Mouse (Mus musculus) cortical plate, adult 2 months (tissue): Measurements from ENCODE around the gene Dctn3. TPM values are rescaled to one million over a fixed set of nuclear protein-coding genes. Genes with fewer than 3 reads are reported as not detected.

Experiments
- H3K27ac ChIP-seq: fragments of 200-500 bp; 2 replicates; pipeline ENCODE4 v1.5.1; 2012; ENCODE audit warnings: low read length, control low read depth, inconsistent platforms; ENCODE audit not compliant: insufficient read depth
- H3K4me1 ChIP-seq: fragments of 200-500 bp; 2 replicates; pipeline ENCODE4 v1.6.1; 2011; ENCODE audit warnings: low read length; ENCODE audit not compliant: control insufficient read depth, insufficient read depth
- H3K4me3 ChIP-seq: fragments of 200-500 bp; 2 replicates; pipeline ENCODE4 v1.5.1; 2011; ENCODE audit warnings: mild to moderate bottlenecking, low read length, control low read depth; ENCODE audit not compliant: insufficient read depth
- CTCF ChIP-seq: fragments of 200-500 bp; IDR thresholded peaks from 2 replicates; pipeline ENCODE4 v1.5.1; 2011; ENCODE audit warnings: mild to moderate bottlenecking, control low read depth, low read length; ENCODE audit not compliant: insufficient read depth; ENCODE audit errors: extremely low read depth
- POLR2A ChIP-seq: fragments of 200-500 bp; IDR thresholded peaks from 2 replicates; pipeline ENCODE4 v1.6.1; 2011; ENCODE audit warnings: mild to moderate bottlenecking, low read length, control low read depth; ENCODE audit not compliant: insufficient read depth; ENCODE audit errors: extremely low read depth
- polyA plus RNA-seq: library from polyadenylated mRNA; depleted of rRNA; stranded (reverse); fragments of >200 nt; gene quantifications from 2 replicates; pipeline ENCODE4 v1.2.3, GENCODE M21; 2012

Gene Dctn3
- polyA plus RNA-seq, 1 experiment = 205 TPM

DNA sequence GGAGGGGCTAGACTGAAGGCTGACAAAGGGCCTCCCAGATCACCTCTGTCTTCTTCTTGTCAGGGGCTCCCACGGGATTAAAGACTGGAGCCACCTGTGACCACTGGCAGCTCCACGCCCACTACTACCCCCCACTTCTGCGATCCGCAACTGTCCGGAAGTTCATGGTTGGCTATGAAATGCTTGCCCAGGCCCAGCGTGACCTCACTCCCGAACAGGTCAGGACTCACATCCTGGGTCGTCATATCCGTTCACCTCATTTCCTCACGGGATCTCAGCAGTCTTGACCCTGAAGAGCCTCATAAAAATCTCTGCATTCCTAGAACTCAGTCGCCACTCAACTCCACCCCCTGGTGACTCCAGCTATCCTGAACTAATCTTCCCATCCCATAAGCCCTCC lies 35.1 kb upstream of the Dctn3 start:
- Histone ChIP-seq H3K4me1 (peaks cover 20% of the 10 kb centered on the region), H3K27ac (no peak overlapping the region), H3K4me3 (no peak overlapping the region)
- TF ChIP-seq POLR2A (no peak), CTCF (no peak)

DNA sequence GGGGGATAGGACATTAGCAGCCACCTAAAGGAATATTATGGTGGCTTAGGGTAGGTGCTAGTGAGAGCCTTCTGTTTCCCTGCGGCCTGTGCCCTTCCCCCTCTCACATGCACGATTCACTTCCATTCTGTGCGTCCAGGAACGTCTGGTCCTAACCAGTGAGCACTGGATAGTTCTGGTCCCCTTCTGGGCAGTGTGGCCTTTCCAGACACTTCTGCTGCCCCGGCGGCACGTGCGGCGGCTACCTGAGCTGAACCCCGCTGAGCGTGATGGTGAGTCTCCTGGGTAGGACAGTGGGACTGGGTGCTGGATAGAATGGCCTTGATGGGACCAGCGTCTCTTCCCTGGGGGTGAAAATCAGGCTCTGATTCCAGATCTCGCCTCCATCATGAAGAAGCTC lies 34.4 kb upstream of the Dctn3 start:
- no peak overlapping the region for H3K4me3 ChIP-seq
- H3K4me1 ChIP-seq = peaks cover 20% of the 10 kb centered on the region
- no peak for TF ChIP-seq CTCF
- TF ChIP-seq POLR2A = no peak
- no peak overlapping the region for H3K27ac ChIP-seq

DNA sequence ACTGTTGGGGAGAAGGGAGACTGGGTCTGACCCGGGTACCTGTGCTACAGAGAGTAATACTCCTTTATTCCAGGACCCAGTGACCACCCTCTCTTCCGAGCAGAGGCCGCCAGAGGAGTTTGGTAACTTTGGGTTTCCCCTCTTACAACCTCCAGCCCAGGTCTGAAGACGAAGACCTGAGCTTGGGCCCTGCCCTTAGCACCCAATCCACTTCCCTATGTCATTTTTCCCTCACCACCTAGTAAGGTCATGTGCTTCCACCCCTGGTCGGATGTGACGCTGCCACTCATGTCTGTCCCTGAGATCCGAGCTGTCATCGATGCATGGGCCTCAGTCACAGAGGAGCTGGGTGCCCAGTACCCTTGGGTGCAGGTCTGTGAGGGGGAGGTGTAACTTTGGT lies 33.5 kb upstream of the Dctn3 start:
- Histone ChIP-seq H3K4me1 (peaks cover 18% of the 10 kb centered on the region), H3K4me3 (peak overlapping the region; percentile 67), H3K27ac (peak overlapping the region; percentile 72)
- TF ChIP-seq POLR2A = no peak
- no peak for TF ChIP-seq CTCF

DNA sequence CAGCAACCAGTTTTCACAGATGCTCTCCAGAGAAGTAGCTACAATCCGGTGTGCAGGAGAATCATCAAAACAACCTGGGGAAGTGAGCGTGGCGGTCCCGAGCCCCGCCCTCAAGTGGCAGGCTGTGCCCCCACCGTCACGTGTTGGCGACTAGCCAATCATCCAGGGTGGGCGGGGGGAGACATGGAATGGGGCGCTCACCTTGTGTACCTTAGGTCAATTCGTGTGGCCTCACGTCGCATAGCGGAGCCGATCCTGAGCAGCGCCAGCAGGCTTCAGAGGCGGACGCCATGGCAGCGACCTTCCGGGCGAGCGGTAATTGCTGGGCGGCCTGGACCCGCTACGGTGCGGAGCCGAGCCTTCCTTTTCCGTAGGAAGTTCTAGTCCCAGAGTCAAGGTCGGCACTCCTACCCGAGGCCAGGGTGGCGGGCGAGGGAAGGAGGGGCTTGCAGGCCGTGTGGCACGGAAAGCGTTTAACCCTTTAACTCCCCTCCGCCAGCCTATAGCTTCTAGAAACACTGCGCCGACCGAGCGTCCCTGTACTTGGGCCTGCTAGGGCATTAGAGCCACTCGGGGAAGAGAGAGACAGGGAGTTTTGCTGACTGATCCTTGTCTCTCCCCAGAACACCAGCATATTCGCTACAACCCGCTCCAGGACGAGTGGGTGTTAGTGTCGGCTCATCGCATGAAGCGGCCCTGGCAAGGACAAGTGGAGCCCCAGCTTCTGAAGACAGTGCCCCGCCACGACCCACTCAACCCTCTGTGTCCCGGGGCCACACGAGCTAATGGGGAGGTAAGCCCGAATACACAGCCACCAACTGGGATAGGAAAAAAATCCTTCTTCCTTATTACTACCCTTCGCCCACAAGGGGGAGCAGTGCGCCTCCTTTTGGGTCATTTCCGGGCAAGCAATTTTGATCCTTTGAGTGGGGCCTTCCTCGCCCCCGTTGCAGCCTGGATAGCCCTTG lies 32.7 kb upstream of the Dctn3 start, which contains the start of gene Sigmar1:
TSS of gene Sigmar1 (minus strand) at position 820 of the 968 bp plus-strand sequence.
- H3K27ac ChIP-seq = peak within 1 kb of the TSS; percentile 90
- peaks cover 11% of the 10 kb centered on the region for H3K4me1 ChIP-seq
- peak within 1 kb of the TSS; percentile 67 for H3K4me3 ChIP-seq
- peak; percentile 9; the same call in 1 of the 2 replicates for TF ChIP-seq POLR2A
- peak; percentile 80 for TF ChIP-seq CTCF

DNA sequence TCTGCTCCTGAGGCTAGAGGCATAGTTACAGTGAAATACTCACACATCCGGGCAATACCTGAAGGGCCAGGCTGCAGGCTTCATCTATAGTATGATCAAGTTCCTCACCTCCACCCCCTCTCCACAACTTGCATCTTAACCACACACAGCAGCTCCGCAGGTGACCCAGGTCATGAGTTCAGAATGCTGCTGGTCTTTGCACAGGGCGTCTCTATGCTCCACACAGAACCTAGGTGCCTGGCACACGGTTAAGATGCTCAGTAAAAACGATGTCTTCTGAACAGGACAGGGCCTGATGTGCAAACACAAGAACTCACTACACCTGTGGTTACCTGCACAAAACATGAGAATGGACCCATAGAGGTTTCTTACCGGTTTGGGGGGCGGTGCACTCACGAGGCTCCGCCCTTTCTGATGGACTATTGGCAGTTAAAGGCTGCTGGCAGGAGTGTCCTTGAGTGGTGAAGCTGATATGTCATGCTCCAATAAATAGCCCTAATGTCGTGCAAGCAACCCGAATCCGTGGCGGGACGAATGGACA lies 31.9 kb upstream of the Dctn3 start, which contains the start of gene Galt:
TSS of gene Galt (plus strand) at position 432 of the 541 bp plus-strand sequence.
- peak within 1 kb of the TSS; percentile 67 for H3K4me3 ChIP-seq
- TF ChIP-seq CTCF (no peak), POLR2A (0 out of 2 replicates have a peak, but pooled peaks have one; percentile 44)
- H3K4me1 ChIP-seq = peaks cover 10% of the 10 kb centered on the region

DNA sequence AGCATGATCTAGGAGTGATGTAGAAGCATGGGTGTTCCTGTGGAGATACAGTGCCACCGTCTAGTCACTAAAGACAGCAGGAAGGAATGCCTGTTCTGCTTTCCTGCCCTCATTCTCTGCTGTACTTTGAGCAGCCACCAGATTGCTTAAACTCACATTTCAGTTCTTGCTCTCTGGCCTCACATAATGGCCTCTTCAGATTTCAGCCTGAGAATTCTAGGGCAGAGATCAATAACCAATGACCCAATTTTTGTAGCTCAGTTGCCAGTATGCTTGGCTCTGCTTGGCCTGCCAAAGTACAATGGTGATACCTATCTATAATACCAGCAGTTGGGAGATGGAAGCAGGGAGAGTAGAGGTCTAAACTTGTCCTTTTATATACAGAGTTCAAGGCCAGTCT lies 22.1 kb upstream of the Dctn3 start:
- H3K4me1 ChIP-seq = no peaks in the 10 kb centered on the region
- no peak overlapping the region for H3K4me3 ChIP-seq
- TF ChIP-seq CTCF (no peak), POLR2A (no peak)
- no peak overlapping the region for H3K27ac ChIP-seq

More for the DNA sequence above, 31.9 kb upstream of the Dctn3 start, which contains the start of gene Galt:
- peak within 1 kb of the TSS; percentile 90 for H3K27ac ChIP-seq

DNA sequence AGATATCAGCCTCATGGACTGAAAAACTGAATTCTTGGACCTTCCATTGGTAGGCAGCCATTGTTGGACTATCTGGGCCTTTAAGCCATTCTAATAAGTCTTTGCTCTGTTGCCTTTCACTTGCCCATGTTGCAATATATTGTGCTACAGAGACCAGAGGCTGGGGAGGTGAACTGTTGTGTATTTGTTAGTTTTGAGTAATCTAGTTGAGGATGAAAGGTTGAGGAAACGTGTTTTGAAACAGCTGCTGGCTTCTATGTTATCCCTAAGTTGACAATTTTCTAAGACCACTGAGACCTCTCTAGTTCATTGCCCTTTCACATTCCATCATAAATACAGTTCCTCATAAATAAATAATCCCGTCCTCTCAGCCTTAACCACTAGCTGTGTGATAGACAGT lies 21.2 kb upstream of the Dctn3 start:
- H3K4me1 ChIP-seq = peaks cover 1% of the 10 kb centered on the region; the same call in 1 of the 2 replicates
- TF ChIP-seq CTCF (no peak), POLR2A (no peak)
- H3K27ac ChIP-seq = no peak overlapping the region
- no peak overlapping the region for H3K4me3 ChIP-seq

DNA sequence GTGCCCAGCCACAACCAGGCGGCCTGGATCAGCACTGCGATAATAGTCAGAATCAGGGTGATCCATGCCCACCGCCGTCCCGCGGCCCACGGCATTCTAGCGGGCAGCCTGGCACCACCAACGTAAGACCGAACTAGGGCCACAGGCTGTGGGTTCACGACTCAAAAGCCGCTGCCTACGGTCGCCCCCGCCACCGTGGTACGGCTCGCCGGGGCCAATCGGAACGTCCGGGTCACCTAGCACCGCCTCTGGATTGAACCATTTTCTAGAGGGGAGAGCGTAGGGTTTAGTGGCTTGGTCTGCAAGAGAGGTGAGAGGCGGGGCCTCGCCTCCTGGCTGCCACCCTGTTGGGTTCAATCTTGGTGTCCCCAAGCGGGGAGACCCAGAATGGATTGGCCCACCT lies 18.2 kb upstream of the Dctn3 start:
- H3K4me1 ChIP-seq = peaks cover 1% of the 10 kb centered on the region; the same call in 1 of the 2 replicates
- TF ChIP-seq POLR2A (peak; percentile 92), CTCF (no peak)
- H3K4me3 ChIP-seq = peak overlapping the region; percentile 76
- H3K27ac ChIP-seq = peak overlapping the region; percentile 84

DNA sequence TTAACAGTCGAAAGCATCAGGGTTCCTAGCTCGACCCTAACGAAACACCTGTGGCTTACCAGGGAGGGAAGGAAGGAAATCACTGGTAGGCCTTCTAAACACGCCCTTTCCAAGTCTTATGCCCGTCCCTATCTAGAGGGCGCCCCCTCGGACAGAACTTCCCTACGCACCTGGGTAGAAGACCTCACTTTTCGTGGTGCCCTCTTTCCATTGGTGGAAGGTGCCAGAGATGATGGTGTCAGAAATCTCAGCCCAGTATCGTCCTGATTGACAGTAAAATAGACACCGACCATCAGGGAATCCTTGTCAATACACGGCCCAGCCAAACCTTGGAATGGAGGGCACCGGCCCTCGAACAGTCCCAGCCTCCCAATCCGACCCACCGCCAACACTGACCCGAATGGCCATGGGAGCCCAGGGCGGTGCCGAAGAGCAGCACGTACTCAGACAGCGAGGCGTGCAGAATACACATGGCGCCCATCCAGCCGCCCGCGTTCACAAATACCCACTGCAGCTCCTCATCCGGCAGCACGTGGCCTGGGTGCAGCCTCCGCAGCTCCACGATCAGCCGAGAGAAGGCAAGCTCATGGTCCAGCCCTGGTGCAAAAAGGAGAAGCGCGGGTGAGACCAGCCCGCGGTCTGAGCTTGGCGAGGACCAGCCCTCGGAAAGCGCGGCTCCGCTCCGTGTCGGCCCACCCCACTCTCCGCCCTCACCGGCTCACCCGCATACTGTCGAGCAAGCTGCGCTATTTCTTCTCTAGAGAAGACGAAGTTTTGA lies 17.6 kb upstream of the Dctn3 start:
- H3K27ac ChIP-seq = peak overlapping the region; percentile 84
- H3K4me3 ChIP-seq = peak overlapping the region; percentile 76
- TF ChIP-seq POLR2A (no peak), CTCF (no peak)

More for the DNA sequence above, 17.6 kb upstream of the Dctn3 start:
- H3K4me1 ChIP-seq = peaks cover 1% of the 10 kb centered on the region; the same call in 1 of the 2 replicates
